Mouse (Mus musculus) kidney, postnatal 14 days (tissue): ENCODE measurements around the gene Tmem204.

Source experiments
- DNase-seq: peaks from one replicate; pipeline ENCODE4 v3.0.0; 2022; ENCODE audit warnings: mixed read lengths

The Tmem204 gene

GRCm38 (mm10) chr17:25013606-25014501 is 69.5 kb downstream of the Tmem204 start:
- peak; percentile 48 for DNase-seq
